Mouse (Mus musculus) A20 (cell line): Measurements from ENCODE around the gene Tgoln1.

ENCODE experiments used
- DNase-seq: peaks from one replicate; pipeline ENCODE4 v3.0.0-alpha.2; 2011; ENCODE audit warnings: low read depth, low spot score

The Tgoln1 gene

GRCm38 (mm10) chr6:72616643-72617288 lies at the start of gene Tgoln1:
TSS of gene Tgoln1 (minus strand) at chr6:72617000.
- peak; percentile 90 for DNase-seq

- no peak for DNase-seq
These were observed 47.5 kb upstream of the Tgoln1 start for GRCm38 (mm10) chr6:72664290-72664689.

- no peak for DNase-seq
These were observed 46.2 kb upstream of the Tgoln1 start for GRCm38 (mm10) chr6:72663000-72663399.

GRCm38 (mm10) chr6:72660391-72660720 lies 43.6 kb upstream of the Tgoln1 start:
- no peak for DNase-seq

GRCm38 (mm10) chr6:72659717-72660390 lies 43.1 kb upstream of the Tgoln1 start:
- DNase-seq: no peak

GRCm38 (mm10) chr6:72658006-72658405 lies 41.2 kb upstream of the Tgoln1 start:
- peak; percentile 39 for DNase-seq

GRCm38 (mm10) chr6:72656053-72656442 lies 39.2 kb upstream of the Tgoln1 start:
- DNase-seq: no peak

- DNase-seq: no peak
These were observed 38.7 kb upstream of the Tgoln1 start for GRCm38 (mm10) chr6:72655309-72656052.

GRCm38 (mm10) chr6:72654355-72654754 lies 37.6 kb upstream of the Tgoln1 start:
- no peak for DNase-seq

- no peak for DNase-seq
These were observed 36.6 kb upstream of the Tgoln1 start for GRCm38 (mm10) chr6:72653419-72653818.

GRCm38 (mm10) chr6:72650338-72650851 lies 33.6 kb upstream of the Tgoln1 start:
- no peak for DNase-seq

- DNase-seq: no peak
These were observed 31.3 kb upstream of the Tgoln1 start for GRCm38 (mm10) chr6:72648002-72648595.

- peak; percentile 47 for DNase-seq
These were observed 30.6 kb upstream of the Tgoln1 start for GRCm38 (mm10) chr6:72647383-72647820.

GRCm38 (mm10) chr6:72645364-72645763 lies 28.6 kb upstream of the Tgoln1 start:
- DNase-seq: no peak

- no peak for DNase-seq
These were observed 27.8 kb upstream of the Tgoln1 start for GRCm38 (mm10) chr6:72644576-72644975.

- DNase-seq: no peak
These were observed 24.6 kb upstream of the Tgoln1 start for GRCm38 (mm10) chr6:72641218-72641954.

GRCm38 (mm10) chr6:72636940-72637339 lies 20.1 kb upstream of the Tgoln1 start:
- DNase-seq: peak; percentile 19

- DNase-seq: peak; percentile 55
These were observed 19.1 kb upstream of the Tgoln1 start for GRCm38 (mm10) chr6:72635760-72636431.

- DNase-seq: no peak
These were observed 17.5 kb upstream of the Tgoln1 start for GRCm38 (mm10) chr6:72634311-72634710.

GRCm38 (mm10) chr6:72631700-72632099 lies 14.9 kb upstream of the Tgoln1 start:
- DNase-seq: no peak

- DNase-seq: no peak
These were observed 14.2 kb upstream of the Tgoln1 start for GRCm38 (mm10) chr6:72630961-72631360.
